Mouse (Mus musculus) myocyte (in vitro differentiated cells): Measurements from ENCODE around the gene Iqgap2. TPM values are rescaled to one million over a fixed set of nuclear protein-coding genes. Genes with fewer than 3 reads are reported as not detected.

Experiments used
- H3K27me3 ChIP-seq: one replicate; pipeline ENCODE4 v1.6.1; 2011; ENCODE audit not compliant: control insufficient read depth, insufficient read depth, insufficient read length
- H3K36me3 ChIP-seq: one replicate; pipeline ENCODE4 v1.6.1; 2011; ENCODE audit not compliant: control insufficient read depth, insufficient read depth
- H3K4me2 ChIP-seq: one replicate; pipeline ENCODE4 v1.6.1; 2011; ENCODE audit warnings: low read depth, control low read depth
- H3K4me3 ChIP-seq: one replicate; pipeline ENCODE4 v1.5.1; 2011; ENCODE audit warnings: mild to moderate bottlenecking, control low read depth, moderate library complexity
- H3K79me2 ChIP-seq: one replicate; pipeline ENCODE4 v1.6.1; 2011; ENCODE audit not compliant: control insufficient read depth, insufficient read depth
- H3ac ChIP-seq: one replicate; pipeline ENCODE4 v1.6.1; 2011; ENCODE audit not compliant: control insufficient read depth, insufficient read length
- CEBPB ChIP-seq: IDR thresholded peaks from 2 replicates; pipeline ENCODE4 v1.6.1; 2011; ENCODE audit warnings: mild to moderate bottlenecking, moderate library complexity; ENCODE audit not compliant: poor library complexity, insufficient read depth, severe bottlenecking
- E2F4 ChIP-seq: IDR thresholded peaks from one replicate; pipeline ENCODE4 v1.6.1; 2011; ENCODE audit warnings: mild to moderate bottlenecking, control low read depth, moderate library complexity; ENCODE audit not compliant: insufficient read depth
- MAX ChIP-seq: IDR thresholded peaks from one replicate; pipeline ENCODE4 v1.6.1; 2011; ENCODE audit warnings: low read depth, mild to moderate bottlenecking, control low read depth
- MYOD1 ChIP-seq, 3 experiments: IDR thresholded peaks; one replicate each; pipeline ENCODE4 v1.6.1; 2011; ENCODE audit warnings: control low read depth in 2 of 3, low read depth in 2 of 3, mild to moderate bottlenecking in 2 of 3, moderate library complexity in 1 of 3; ENCODE audit not compliant: insufficient read length in 2 of 3, control insufficient read depth in 1 of 3
- MYOG ChIP-seq, 3 experiments: IDR thresholded peaks; one replicate each; pipeline ENCODE4 v1.6.1; 2011; ENCODE audit warnings: control low read depth in 2 of 3, low read depth in 2 of 3, mild to moderate bottlenecking in 2 of 3; ENCODE audit not compliant: insufficient read length in 2 of 3, control insufficient read depth in 1 of 3, insufficient read depth in 1 of 3
- POLR2A ChIP-seq: IDR thresholded peaks from one replicate; pipeline ENCODE4 v1.6.1; 2011; ENCODE audit warnings: low read depth, mild to moderate bottlenecking, control low read depth, moderate library complexity; ENCODE audit not compliant: insufficient read length
- POLR2AphosphoS2 ChIP-seq: IDR thresholded peaks from one replicate; pipeline ENCODE4 v1.6.1; 2011; ENCODE audit warnings: low read depth, control low read depth; ENCODE audit not compliant: insufficient read length
- REST ChIP-seq: IDR thresholded peaks from one replicate; pipeline ENCODE4 v1.6.1; 2011; ENCODE audit warnings: mild to moderate bottlenecking, control low read depth, moderate library complexity; ENCODE audit not compliant: insufficient read depth, insufficient read length
- SRF ChIP-seq: IDR thresholded peaks from one replicate; pipeline ENCODE4 v1.6.1; 2011; ENCODE audit warnings: low read depth; ENCODE audit not compliant: control insufficient read depth, insufficient read length
- TCF12 ChIP-seq: IDR thresholded peaks from one replicate; pipeline ENCODE4 v1.6.1; 2011; ENCODE audit warnings: mild to moderate bottlenecking, control low read depth; ENCODE audit not compliant: poor library complexity, insufficient read depth, severe bottlenecking
- TCF3 ChIP-seq: IDR thresholded peaks from one replicate; pipeline ENCODE4 v1.6.1; 2011; ENCODE audit warnings: low read depth, control low read depth; ENCODE audit not compliant: insufficient read length
- USF1 ChIP-seq: IDR thresholded peaks from one replicate; pipeline ENCODE4 v1.6.1; 2011; ENCODE audit warnings: low read depth, mild to moderate bottlenecking, control low read depth, moderate library complexity
- polyA plus RNA-seq: library from polyadenylated mRNA; unstranded; fragments of >200 nt; fragmentation: generic; extraction: Trizol; gene quantifications from one replicate; pipeline ENCODE4 v1.2.1, GENCODE M21; 2012; ENCODE audit warnings: missing spikeins

The Iqgap2 gene
- polyA plus RNA-seq, 1 experiment = 0.02 TPM

DNA sequence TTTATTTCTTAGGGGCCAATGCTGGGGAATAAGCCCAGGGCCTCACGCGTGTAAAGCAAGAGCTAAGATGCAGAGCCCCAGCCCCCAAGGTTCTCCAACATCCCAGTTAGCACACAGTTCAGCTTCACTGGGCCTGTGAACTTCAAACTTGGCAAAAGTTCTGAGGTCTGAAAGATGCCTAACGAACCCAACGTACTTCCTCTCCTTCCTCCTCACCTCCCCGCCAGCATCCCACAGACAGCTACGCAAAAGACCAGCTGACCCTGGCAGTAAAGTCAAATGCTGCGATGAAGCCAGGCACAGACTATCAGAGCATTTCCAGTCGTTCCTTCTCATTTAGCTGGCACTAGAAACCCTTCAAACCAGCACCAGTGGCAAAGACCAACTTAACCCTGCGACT lies 10.3 kb downstream of the Iqgap2 start:
- no peak overlapping the region for H3K4me3 ChIP-seq
- H3K27me3 ChIP-seq = peaks cover 13% of the 10 kb centered on the region
- no peak for TF ChIP-seq MAX
- no peak for TF ChIP-seq POLR2A
- no peak for TF ChIP-seq MYOD1 (IDR thresholded peaks at IDR 0.05; ENCODE audit: control insufficient read depth in 1 of 3, insufficient read length in 2 of 3, low read depth in 2 of 3)
- TF ChIP-seq MYOG (IDR thresholded peaks at IDR 0.05; ENCODE audit: control insufficient read depth in 1 of 3, insufficient read depth in 1 of 3, insufficient read length in 2 of 3, low read depth in 2 of 3) = no peak
- TF ChIP-seq POLR2AphosphoS2 = no peak
- TF ChIP-seq TCF3 = no peak
- TF ChIP-seq TCF12 = no peak
- no peak for TF ChIP-seq REST
- TF ChIP-seq SRF = no peak
- TF ChIP-seq USF1 = no peak
- no peaks in the 10 kb centered on the region for H3K36me3 ChIP-seq
- H3K79me2 ChIP-seq = no peaks in the 10 kb centered on the region
- H3ac ChIP-seq = no peak overlapping the region
- no peak overlapping the region for H3K4me2 ChIP-seq

DNA sequence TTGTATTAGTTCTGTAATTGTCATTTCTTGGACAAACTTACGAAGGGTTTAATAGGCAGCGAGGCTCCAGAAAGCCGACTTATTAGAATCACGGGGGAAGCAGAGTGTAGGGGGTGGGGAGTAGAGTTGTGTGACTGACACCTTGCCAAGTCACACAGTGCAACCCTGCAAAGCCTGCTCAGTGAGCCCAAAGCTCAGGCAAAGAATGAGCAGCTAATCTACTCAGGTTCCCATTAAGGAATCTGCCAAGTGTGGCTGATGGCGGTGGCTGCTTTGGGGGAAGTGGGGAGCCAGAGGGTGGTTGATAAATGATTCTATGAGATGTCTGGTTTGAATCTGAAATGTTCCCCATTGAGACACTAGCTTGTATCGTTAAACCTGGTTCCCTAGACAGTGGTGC lies 11.1 kb downstream of the Iqgap2 start:
- Histone ChIP-seq H3K27me3 (peaks cover 7% of the 10 kb centered on the region), H3ac (no peak overlapping the region), H3K4me3 (no peak overlapping the region), H3K4me2 (no peak overlapping the region), H3K36me3 (no peaks in the 10 kb centered on the region), H3K79me2 (no peaks in the 10 kb centered on the region)
- TF ChIP-seq MYOG (IDR thresholded peaks at IDR 0.05; ENCODE audit: control insufficient read depth in 1 of 3, insufficient read depth in 1 of 3, insufficient read length in 2 of 3, low read depth in 2 of 3) (no peak), CEBPB (no peak), SRF (no peak), POLR2AphosphoS2 (no peak), MYOD1 (IDR thresholded peaks at IDR 0.05; ENCODE audit: control insufficient read depth in 1 of 3, insufficient read length in 2 of 3, low read depth in 2 of 3) (no peak), TCF3 (no peak)

DNA sequence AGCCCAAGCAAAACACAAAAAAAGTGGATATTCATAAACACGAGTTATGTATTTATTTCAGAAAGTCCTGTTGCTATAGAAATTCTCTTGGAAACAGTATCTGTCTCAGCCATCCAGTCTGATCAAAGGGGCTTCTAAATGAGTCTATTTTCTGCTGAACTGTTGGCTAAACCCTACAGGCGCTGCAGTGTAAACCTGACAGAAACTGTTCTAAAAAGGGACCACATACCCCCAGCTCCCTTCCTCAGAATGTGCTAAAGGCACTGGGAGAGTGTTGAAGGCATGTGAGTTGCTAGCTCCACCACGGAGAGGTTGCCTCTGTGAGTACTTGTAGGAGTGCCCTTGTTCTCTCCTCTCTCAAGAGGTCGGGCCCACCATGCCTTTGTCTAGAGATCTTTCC lies 19.7 kb downstream of the Iqgap2 start:
- no peaks in the 10 kb centered on the region for H3K79me2 ChIP-seq
- no peak overlapping the region for H3K4me2 ChIP-seq
- H3K4me3 ChIP-seq = no peak overlapping the region

DNA sequence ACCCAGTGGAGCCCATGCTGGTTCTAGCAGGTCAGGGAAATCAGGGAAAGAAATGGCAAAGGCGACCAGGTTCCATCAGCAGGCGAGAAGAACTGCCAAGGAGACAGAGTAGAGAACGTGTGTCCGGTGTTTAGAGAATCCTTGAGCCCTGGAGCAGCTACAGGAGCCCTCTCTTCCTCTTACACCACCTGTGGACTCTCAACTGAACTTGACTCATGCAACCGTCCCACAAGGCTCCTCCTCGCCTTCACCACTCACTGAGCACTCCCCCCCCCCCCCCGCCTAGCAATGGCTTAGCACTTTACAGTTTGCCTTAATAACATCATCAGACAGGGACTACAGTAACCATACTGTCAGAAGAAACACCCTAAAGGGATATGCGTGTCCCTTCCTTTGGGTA lies 21.1 kb downstream of the Iqgap2 start:
- TF ChIP-seq MAX (no peak), MYOD1 (IDR thresholded peaks at IDR 0.05; ENCODE audit: control insufficient read depth in 1 of 3, insufficient read length in 2 of 3, low read depth in 2 of 3) (no peak), E2F4 (no peak), TCF12 (no peak), TCF3 (no peak), CEBPB (no peak), SRF (no peak), USF1 (no peak), REST (no peak), MYOG (IDR thresholded peaks at IDR 0.05; ENCODE audit: control insufficient read depth in 1 of 3, insufficient read depth in 1 of 3, insufficient read length in 2 of 3, low read depth in 2 of 3) (no peak), POLR2AphosphoS2 (no peak)
- Histone ChIP-seq H3K4me2 (no peak overlapping the region), H3ac (no peak overlapping the region)

More for the DNA sequence above, 19.7 kb downstream of the Iqgap2 start:
- TF ChIP-seq CEBPB (no peak), TCF3 (no peak), E2F4 (no peak), POLR2A (no peak), REST (no peak), POLR2AphosphoS2 (no peak), USF1 (no peak), MYOG (IDR thresholded peaks at IDR 0.05; ENCODE audit: control insufficient read depth in 1 of 3, insufficient read depth in 1 of 3, insufficient read length in 2 of 3, low read depth in 2 of 3) (no peak), TCF12 (no peak), MAX (no peak)
- Histone ChIP-seq H3K27me3 (peaks cover 13% of the 10 kb centered on the region), H3K36me3 (no peaks in the 10 kb centered on the region), H3ac (no peak overlapping the region)

DNA sequence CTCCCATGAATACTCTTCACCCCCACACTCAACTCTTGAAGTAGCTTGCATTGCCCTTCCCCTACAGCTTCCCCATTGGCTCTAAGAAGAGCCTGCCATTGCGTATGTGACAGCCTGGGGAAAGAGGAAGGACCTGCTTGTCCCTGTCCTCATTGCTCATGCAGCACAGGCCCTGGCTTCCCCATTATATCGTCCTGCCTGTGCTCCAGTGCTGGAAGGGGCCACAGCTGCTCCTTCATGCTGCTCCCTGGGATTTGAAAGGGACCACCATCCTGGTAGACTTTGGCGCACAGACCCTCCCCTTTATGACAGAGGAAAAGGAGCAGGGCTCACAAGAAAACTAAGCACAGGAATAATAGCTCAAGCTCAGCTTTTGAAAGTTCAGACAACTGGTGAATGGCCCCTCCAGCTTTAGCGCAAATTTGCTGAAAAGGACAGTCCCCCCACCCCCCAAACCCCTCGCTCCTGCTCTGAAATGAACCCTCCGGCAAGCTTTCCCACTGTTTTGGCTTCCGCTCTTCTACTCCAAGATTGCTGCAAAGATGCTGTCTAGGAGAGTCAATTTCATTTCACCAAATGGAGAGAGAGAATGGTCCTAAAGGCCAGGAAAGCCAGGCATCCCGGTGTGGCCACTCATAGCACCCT lies 22.7 kb downstream of the Iqgap2 start:
- H3ac ChIP-seq = no peak overlapping the region
- no peak overlapping the region for H3K4me3 ChIP-seq
- TF ChIP-seq MAX (no peak), TCF12 (no peak), E2F4 (no peak), USF1 (no peak)
- H3K79me2 ChIP-seq = no peaks in the 10 kb centered on the region
- H3K36me3 ChIP-seq = no peaks in the 10 kb centered on the region
- no peak overlapping the region for H3K4me2 ChIP-seq
- peaks cover 13% of the 10 kb centered on the region for H3K27me3 ChIP-seq

More for the DNA sequence above, 21.1 kb downstream of the Iqgap2 start:
- Histone ChIP-seq H3K4me3 (no peak overlapping the region), H3K36me3 (no peaks in the 10 kb centered on the region), H3K79me2 (no peaks in the 10 kb centered on the region), H3K27me3 (peaks cover 13% of the 10 kb centered on the region)
